Mouse (Mus musculus) frontal cortex, postnatal 14 days (tissue): ENCODE results near the gene Pigz.

Experiments used
- DNase-seq, 2 experiments: peaks; one replicate each; pipeline ENCODE4 v3.0.0; 2022; ENCODE audit warnings: low spot score in 2 of 2

The Pigz gene

GRCm38 (mm10) chr16:31933751-31934549 lies at the start of gene Pigz:
Gene Pigz (plus strand): TSS chr16:31933851.
- DNase-seq, result no peak

DNA sequence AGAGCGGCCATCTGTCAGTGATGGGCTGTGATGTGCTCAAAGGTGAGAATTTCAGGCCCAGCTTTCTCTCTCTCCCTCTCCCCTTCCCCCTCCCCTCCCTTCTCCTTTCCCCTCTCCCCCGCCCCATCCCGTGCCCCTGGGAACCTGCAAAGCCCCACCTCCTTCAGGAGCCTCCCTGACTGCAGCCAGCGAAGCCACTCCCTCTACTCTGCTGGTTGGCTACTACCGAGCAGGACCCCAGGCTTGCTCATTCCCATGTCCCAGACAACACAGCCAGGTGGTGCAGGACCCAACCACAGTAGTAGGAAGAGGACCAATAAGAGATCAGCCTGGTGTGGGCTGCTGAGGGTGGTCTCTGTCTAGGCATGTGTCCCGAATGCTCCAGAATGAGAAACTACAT lies 49.7 kb upstream of the Pigz start:
- no peak for DNase-seq

DNA sequence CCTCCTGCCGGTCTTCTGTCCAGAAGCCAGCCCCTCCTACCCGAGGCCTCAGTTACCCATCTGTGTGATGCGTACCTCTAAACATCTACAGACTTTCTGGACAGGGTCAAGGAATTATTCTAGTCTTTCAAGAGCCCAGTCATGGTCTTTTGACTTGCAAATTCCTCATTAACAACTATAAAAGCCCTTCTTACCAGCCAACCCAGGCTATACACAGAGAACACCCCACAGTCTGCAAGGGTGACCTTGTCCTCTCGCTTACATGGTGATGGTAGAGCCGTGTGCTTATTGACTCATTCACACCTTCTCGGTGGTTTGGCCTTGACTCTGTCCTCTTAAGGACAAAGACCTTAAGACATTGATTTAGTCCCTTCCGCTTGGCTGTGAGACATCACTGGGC lies 42.7 kb upstream of the Pigz start:
- no peak for DNase-seq

DNA sequence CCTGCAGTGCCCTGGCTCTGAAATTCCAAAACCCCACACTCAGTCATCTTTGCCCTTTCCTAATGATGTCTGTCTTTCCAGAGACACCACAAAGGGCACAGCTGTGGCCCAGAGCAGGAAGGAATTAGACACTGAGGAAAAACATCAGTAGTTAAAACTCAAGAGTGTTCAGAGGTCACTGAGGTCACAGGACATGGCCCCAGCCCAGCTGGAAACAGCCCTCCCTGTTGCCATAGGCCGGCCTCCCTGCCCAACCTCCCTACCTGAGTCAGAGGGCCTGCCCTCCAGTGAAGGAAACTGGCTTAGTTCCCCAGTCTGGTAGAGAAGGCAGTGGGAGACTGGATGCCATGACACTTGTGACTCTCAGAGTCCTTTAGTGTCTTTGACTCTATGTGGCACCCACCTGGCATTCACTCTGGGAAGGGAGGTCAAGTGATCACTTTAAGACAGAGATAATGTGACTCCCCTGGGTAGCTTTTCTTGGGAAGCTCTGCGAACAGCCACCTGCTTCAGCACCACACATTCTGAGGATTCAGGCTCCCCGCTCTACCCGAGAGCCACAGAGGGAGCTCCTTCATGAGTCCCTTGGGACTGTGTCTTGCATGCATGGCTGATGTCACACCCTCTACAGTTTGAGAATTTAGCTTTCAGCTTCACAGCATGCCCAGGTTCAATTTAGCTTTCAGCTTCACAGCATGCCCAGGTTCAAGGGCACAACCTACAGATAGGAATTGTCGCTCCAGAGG lies 40.1 kb upstream of the Pigz start:
- DNase-seq, result no peak

DNA sequence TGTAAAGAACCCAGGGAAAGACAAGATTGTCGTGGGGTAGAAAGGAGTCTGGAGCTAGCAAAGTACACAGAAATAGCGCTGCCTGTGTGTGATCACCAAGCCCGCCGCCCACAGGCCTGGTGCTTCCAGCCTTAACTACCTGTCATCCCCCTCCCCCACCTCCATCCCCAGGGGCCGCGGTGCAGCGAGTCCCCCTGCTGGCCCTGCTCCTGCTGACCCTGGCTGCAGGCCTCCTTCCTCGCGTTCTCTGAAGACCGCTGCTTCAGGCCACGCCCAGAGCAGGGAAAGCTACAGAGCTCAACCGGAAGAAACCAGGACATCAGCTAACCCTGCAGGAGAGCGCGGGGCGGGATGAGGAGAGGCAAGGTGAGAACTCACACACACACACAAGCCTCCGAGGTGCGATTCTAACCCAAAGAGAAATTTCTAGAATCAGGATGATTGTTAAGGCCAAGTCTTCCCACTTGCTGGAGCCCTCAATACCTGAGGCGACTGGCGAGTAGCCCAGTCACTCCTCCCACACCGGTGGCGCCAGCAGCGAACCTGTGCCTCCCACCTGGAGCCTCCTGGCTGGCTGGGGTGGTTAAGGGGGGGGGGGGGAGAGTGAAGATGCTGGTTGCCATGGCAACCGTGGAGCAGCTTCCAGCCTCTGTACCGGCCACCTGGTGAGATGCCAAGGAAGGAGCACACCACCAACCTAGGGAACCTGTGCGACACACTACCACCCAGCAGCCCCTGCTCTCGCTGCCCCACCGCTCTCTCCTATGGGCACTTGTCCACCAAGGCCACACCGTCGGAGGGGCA lies 36.5 kb upstream of the Pigz start:
- peak; percentile 61 to 64 for DNase-seq

- DNase-seq, result peak; percentile 74 to 82
Observed at GRCm38 (mm10) chr16:31898546-31899326, 34.9 kb upstream of the Pigz start.

DNA sequence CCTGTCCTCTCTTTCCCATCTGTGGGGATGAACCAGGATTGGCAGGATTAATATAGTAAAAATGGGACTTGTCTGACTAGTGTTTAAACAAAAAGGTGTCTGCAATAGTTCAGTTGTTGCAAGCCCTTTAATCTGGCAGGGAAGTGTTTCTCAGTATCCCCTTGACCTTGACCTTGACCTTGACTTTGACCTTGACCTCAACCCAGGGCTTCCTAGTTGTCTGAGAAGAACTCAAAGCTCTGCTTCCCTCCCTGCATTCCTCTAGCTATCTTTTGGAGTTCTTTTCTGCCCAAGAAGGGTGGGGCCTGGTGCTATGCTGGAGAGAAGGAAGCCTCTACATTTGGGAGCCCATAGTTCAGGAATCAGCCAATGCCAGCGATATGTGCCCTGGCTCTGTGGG lies 31.8 kb upstream of the Pigz start:
- no peak for DNase-seq

- DNase-seq, result no peak
Observed at GRCm38 (mm10) chr16:31903239-31903638, 30.4 kb upstream of the Pigz start.

GRCm38 (mm10) chr16:31905331-31905730 lies 28.3 kb upstream of the Pigz start:
- DNase-seq, result no peak

DNA sequence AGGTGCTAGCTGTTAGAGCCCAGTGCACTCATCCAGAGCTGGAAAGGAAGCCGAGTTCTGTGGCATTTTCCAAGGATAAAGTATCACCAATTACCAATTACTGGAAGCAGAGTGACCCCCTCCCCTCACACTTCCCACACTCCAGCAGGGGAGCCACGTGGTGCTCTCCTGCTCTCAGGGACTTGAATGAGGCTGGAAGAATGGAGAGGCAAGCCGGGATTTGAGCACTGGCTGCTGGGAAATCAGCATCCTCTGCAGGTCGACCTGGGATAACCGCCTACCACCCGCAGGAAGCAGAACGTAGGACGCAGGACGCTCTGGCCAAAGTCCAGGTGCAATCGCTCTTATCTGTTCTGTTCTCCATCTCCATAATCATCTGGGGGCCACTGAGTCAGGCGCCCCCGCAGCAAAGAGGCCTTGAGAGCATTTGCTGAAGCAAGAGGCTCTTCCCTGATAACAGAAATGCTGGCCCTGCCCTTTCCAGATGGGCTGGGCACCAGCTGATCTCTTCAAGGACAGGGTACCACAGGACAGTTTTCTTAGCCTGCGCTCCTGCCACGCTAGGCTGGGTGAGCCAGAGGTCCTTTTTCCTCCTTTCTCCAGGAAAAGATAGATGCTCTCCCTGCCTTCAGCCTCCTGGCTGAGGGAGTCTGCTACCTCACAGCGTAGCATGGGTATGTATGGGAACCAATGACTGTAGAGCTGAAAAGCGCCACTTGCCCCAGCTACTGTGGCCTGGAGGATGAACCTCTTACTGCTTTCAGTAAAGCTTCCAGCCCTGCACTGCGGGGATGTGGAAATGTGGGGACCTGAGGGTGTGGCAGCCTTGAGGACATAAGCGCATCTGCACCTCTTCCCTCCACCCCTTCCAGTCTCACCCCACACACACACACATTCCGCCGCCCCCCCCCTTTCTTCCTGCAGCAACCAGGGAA lies 27.5 kb upstream of the Pigz start:
- no peak for DNase-seq

GRCm38 (mm10) chr16:31906896-31907295 lies 26.8 kb upstream of the Pigz start:
- DNase-seq, result no peak

GRCm38 (mm10) chr16:31908959-31909358 lies 24.7 kb upstream of the Pigz start:
- no peak for DNase-seq

GRCm38 (mm10) chr16:31910281-31910847 lies 23.3 kb upstream of the Pigz start:
- no peak for DNase-seq

DNA sequence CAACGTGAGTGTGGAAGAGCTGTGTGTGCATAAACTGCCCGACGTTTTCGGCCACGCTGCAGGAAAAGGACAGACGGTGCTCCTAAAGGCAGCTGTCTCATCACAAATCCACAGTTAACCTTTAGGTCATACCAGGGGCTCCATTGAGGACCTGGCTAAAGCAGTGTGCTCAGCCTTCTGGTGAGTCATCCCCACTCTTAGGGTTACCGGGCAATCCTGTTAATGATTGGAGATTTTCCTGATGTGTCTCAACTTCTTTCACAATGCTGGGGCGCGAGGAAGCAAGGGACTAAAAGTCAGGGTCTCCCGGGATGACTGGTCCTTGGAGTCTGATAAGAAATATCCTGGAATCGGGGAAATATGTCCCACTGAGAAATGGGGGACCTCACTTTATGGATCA lies 15.9 kb upstream of the Pigz start:
- no peak for DNase-seq

- DNase-seq, result peak; percentile 80 to 84
Observed at GRCm38 (mm10) chr16:31918248-31918724, 15.4 kb upstream of the Pigz start.

DNA sequence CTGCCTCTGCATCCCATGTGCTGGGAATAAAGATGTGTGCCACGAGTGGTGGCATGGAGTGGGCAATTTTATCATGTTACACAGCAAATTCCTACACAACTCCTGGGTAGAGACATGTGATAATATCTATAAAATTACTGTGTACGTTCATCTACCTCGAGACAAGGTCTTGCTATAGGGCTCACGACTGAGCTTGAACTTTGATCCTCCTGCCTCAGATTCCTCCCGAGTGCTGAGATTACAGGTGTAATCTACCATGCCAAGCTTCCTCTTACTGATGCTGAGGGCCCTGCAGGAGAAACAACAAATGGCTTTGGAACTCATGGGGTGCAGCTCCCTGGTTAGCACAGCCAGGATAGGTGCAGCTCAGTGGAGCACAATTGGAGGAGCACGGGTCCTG lies 9.3 kb upstream of the Pigz start:
- DNase-seq, result no peak

DNA sequence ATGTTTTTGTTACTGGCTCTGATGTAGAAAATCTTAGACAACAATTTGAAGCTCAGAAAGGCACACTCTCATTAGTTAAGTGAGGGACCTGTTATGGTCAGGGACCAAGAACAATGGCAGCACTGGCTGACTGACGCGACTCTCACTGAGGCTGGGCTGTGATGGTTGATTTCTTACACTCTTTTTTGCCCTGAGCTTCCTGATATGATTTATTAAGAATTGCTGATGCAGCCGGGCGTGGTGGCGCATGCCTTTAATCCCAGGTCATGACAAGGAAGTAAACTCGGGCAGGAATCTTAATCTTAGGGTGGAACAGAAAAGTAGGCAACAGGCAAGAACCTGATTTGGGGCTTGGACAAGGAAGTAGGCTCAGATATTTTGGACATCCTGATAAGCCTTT lies 7.6 kb upstream of the Pigz start:
- DNase-seq, result no peak

DNA sequence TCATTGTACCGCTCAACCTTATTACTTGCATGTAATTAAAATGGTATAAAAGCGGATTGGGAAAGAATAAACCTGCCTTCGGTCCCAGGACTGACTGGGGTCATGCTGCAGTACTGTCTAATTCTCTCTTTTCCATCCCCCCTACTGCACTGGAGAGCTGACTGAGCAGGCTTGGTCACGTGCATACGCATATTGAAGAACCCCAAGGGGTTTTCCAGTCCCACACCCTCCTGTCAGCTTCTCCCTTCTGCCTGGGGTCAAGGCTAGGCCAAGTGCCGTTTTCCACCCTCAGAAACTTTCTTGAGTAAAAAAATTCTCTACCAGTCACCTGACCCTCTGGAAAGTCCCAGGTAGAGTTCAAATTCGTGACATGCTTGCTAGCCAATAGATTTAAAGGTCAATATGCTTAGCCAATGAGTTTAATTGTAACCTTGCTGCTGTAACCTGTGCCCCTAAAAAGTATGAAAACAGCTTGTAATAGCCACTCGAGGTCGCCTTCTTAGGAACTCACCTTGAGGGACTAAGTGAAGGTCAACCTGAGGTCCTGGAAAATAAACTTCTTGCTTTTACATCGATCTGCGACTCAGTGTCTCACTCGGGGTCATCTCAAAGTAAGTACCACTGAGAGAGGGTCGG lies 7.0 kb upstream of the Pigz start:
- DNase-seq, result no peak

GRCm38 (mm10) chr16:31927412-31927811 lies 6.2 kb upstream of the Pigz start:
- DNase-seq, result no peak

DNA sequence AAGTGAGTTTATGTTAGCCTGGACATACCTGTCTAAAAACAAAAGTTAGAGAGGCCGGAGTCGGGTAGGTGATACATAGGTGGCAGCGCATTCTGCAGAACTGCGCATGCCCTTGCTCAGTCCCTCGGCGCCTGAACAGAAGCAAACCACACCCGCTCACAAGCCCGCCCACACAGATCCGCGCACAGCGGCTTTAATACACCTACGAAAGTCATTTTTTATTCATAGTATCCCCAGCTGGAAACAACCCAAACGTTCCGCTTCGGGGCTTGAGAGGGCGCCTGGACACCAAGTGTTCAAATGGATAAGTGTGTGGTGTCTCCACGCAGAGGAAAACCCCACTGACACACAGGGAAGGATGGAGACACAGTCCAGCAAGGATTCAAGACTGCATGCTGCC lies 2.3 kb upstream of the Pigz start:
- DNase-seq, result no peak
